Mouse (Mus musculus) heart, adult 2 months (tissue): ENCODE measurements at regions not wholly inside any gene's neighbourhood (a gene's known extent, or its start where the extent isn't known, plus 50 kb on each side); places are given as distances from the start of the nearest gene placed in this dataset.
A peak's percentile ranks its signal among the peaks of the same experiment; 100 is the strongest.

Experiments
- DNase-seq, 2 experiments: peaks; one replicate each; pipeline ENCODE4 v3.0.0; 2021
- H3K27ac ChIP-seq: fragments of 200-600 bp; 2 replicates; pipeline ENCODE4 v1.8.1; 2022
- H3K27me3 ChIP-seq: fragments of 200-500 bp; 2 replicates; pipeline ENCODE4 v1.6.1; 2012; ENCODE audit warnings: mild to moderate bottlenecking, low read length, inconsistent platforms, mixed read lengths; ENCODE audit not compliant: control insufficient read depth, insufficient read depth
- H3K36me3 ChIP-seq: fragments of 200-500 bp; 2 replicates; pipeline ENCODE4 v1.6.1; 2012; ENCODE audit warnings: low read length, inconsistent platforms; ENCODE audit not compliant: control insufficient read depth, insufficient read depth
- H3K4me1 ChIP-seq: fragments of 200-500 bp; 2 replicates; pipeline ENCODE4 v1.6.1; 2011; ENCODE audit warnings: low read length; ENCODE audit not compliant: control insufficient read depth, insufficient read depth
- H3K4me3 ChIP-seq: fragments of 200-600 bp; 2 replicates; pipeline ENCODE4 v1.8.1; 2022
- H3K79me2 ChIP-seq: fragments of 200-500 bp; replicated peaks from 2 replicates; pipeline ENCODE4 v1.6.1; 2012; ENCODE audit warnings: mild to moderate bottlenecking, inconsistent platforms, low read length, moderate library complexity, mixed read lengths; ENCODE audit not compliant: control insufficient read depth, insufficient read depth
- H3K9ac ChIP-seq: fragments of 200-500 bp; 2 replicates; pipeline ENCODE4 v1.6.1; 2012; ENCODE audit warnings: low read depth, mild to moderate bottlenecking, control low read depth, inconsistent platforms, low read length, mixed read lengths
- CTCF ChIP-seq: fragments of 200-600 bp; IDR thresholded peaks from 2 replicates; pipeline ENCODE4 v1.8.1; 2022; ENCODE audit warnings: antibody characterized with exemption, mild to moderate bottlenecking, moderate library complexity
- EP300 ChIP-seq: fragments of 200-500 bp; IDR thresholded peaks from 2 replicates; pipeline ENCODE4 v1.6.1; 2011; ENCODE audit warnings: low read depth, low read length, control low read depth; ENCODE audit not compliant: insufficient read depth
- POLR2A ChIP-seq: fragments of 200-500 bp; IDR thresholded peaks from 2 replicates; pipeline ENCODE4 v1.6.1; 2011; ENCODE audit warnings: mild to moderate bottlenecking, low read depth, low read length, control low read depth; ENCODE audit not compliant: insufficient read depth
- WGBS: fragments of 180-500 bp; shearing (Covaris S2); methylation state at CpG from one replicate; pipeline ENCODE4 v1.1.7; 2018; 5-methylcytosine and 5-hydroxymethylcytosine counted together
- intact Hi-C: fragments of 180-260 bp; cut with DNase I; formaldehyde crosslinking; loops from one replicate; pipeline ENCODE4 v1.15.1; 2025

- WGBS: 55% methylated on average over 2 of the region's 2 CpGs
- Histone ChIP-seq H3K27ac (no peak overlapping the region), H3K4me1 (peaks cover 2% of the 10 kb centered on the region), H3K4me3 (no peak overlapping the region), H3K9ac (no peak overlapping the region), H3K79me2 (no peaks in the 10 kb centered on the region), H3K27me3 (no peaks in the 10 kb centered on the region), H3K36me3 (no peaks in the 10 kb centered on the region)
- TF ChIP-seq CTCF (peak; percentile 12; the same call in 1 of the 2 replicates), EP300 (no peak), POLR2A (no peak)
- intact Hi-C loops: no loop called here
- DNase-seq: no peak
Measured at GRCm38 (mm10) chr12:15895215-15895614, 78.5 kb upstream of the Trib2 start.

GRCm38 (mm10) chr12:15890591-15890990 lies 73.9 kb upstream of the Trib2 start:
- TF ChIP-seq CTCF (no peak), POLR2A (no peak), EP300 (no peak)
- DNase-seq: no peak
- intact Hi-C loops: no loop called here

GRCm38 (mm10) chr12:15879907-15880430 lies 63.2 kb upstream of the Trib2 start:
- 67% methylated on average over 7 of the region's 7 CpGs for WGBS
- H3K27me3 ChIP-seq: no peaks in the 10 kb centered on the region
- no peak overlapping the region for H3K9ac ChIP-seq
- no peaks in the 10 kb centered on the region for H3K36me3 ChIP-seq
- no peaks in the 10 kb centered on the region for H3K4me1 ChIP-seq
- H3K4me3 ChIP-seq: no peak overlapping the region
- H3K27ac ChIP-seq: no peak overlapping the region
- intact Hi-C loops: no loop called here
- H3K79me2 ChIP-seq: no peaks in the 10 kb centered on the region
- no peak for DNase-seq
- no peak for TF ChIP-seq EP300
- TF ChIP-seq POLR2A: no peak
- no peak for TF ChIP-seq CTCF

More at GRCm38 (mm10) chr12:15890591-15890990, 73.9 kb upstream of the Trib2 start:
- no peaks in the 10 kb centered on the region for H3K27me3 ChIP-seq
- H3K4me1 ChIP-seq: peaks cover 2% of the 10 kb centered on the region
- H3K27ac ChIP-seq: no peak overlapping the region
- H3K36me3 ChIP-seq: no peaks in the 10 kb centered on the region
- WGBS: 35% methylated on average over 1 of the region's 1 CpGs
- H3K9ac ChIP-seq: no peak overlapping the region
- H3K4me3 ChIP-seq: no peak overlapping the region
- no peaks in the 10 kb centered on the region for H3K79me2 ChIP-seq
